Mouse (Mus musculus) left cerebral cortex, postnatal 14 days (tissue): Measurements from ENCODE around the gene Hist1h4c. TPM values are rescaled to one million over a fixed set of nuclear protein-coding genes. Genes with fewer than 3 reads are reported as not detected.

ENCODE experiments used
- DNase-seq, 2 experiments: peaks; one replicate each; pipeline ENCODE4 v3.0.0; 2021 to 2022; ENCODE audit warnings: low spot score in 2 of 2, mixed read lengths in 1 of 2
- intact Hi-C: fragments of 180-260 bp; cut with DNase I; formaldehyde crosslinking; loops from one replicate; pipeline ENCODE4 v1.15.1; 2025
- total RNA-seq, 2 experiments: library from RNA; stranded (reverse); gene quantifications; 2 replicates each; pipeline ENCODE4 v1.2.3; 2021

Gene Hist1h4c
- total RNA-seq, 2 experiments from 2014 or later, result 100 to 103 TPM

DNA sequence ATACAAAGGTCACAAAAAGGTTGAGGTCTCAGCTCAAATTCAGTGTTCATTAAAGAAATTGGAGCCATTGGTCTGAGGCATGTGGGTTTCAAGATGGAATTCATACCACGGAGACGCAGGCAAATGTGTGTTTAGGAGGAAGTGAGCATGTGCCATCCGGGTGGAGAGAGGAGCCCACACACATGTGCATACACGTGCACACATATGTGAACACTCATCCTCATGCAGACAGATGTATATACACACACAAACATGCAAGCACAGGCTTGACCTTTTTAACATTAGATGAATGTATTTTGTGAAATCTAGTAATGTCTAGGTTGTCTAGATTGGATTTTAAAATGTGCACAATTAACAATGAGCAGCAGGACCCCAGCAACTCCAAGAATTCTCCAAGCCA lies 4.0 kb upstream of the Hist1h4c start:
- DNase-seq, result no peak

DNA sequence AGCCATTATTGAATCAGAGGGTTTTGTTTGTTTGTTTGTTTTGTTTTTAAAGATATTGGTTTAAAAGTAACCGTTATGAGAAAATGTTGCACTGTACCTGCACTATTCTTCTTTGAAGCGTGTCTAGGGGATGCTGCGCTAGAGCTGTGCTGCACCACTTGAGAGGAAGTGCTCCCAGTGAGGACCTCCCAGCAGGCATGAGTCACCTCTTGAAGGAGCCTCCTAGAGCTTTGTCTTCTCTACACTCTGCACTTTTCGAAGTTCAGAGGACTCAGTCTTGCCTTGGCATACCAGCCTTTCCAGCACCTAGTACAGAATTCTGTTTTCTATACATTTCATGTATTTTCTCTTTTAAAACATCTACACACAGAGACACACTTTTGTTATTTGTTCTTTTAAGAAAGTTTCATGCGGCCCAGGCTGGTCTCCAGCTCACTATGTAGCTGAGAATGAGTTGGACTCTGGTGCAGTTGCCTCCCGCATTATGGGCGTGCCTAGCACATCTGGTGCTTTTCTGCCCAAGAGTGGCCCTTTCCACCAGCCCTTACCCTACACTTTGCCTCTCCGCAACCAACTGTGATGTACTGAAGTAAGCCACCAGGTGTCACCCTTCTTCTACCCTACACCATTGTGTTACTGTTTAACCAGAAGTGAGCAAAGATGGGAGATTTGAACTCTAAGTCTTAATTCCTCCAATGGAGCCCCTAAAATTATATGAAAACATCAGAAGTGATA lies 2.7 kb upstream of the Hist1h4c start:
- intact Hi-C loops, result loop anchor here (1.0 kb wide), 1 partner anchor 31 kb away; no protein-coding TSS in a partner anchor

More for the DNA sequence above, 4.0 kb upstream of the Hist1h4c start:
- intact Hi-C loops, result no loop called here

DNA sequence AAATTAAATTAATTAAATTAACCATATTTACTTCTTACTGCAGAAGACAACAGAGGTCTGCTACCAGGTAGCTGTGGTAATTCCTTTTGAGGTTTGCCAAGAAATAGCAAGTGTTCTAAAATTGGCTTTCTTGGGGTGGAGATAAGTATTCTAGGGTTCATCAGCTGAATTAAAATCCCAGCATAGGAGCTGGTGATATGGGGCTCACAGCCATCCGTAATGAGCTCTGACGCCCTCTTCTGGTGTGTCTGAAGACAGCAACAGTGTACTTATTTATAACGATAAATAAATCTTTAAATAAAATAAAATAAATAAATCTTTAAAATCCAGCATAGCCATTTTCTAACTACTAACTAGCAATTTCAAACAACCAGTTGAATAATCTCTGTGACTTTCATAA lies 1.5 kb upstream of the Hist1h4c start:
- intact Hi-C loops, result loop anchor here (5.0 kb wide), 2 partner anchors 77 to 117 kb away; partner anchors contain the start of genes Hist1h1e, Hist1h2be and Hist1h4d
- DNase-seq, result no peak

More for the DNA sequence above, 2.7 kb upstream of the Hist1h4c start:
- DNase-seq, result peak; percentile 83 to 85

DNA sequence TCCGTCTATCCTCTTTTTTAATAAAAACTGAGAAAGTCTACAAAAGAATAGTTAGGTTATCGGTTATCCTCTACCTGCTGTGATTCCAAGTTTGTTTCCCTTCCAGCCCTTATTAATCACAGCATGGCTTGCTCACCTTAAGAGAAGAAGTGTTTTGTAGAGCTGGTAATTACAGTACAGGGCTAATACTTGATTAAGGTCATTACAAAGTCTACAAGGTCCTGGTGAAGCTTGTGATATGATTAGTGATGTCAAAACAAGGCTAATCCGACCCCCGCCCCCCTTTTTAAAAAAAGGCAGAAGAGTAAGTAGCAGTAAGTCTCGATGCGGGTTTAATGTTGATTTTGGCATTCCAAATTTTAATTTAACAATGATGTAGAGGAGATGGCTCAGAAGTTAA lies 742 bp upstream of the Hist1h4c start:
- intact Hi-C loops, result loop anchor here (1.0 to 5.0 kb wide), 3 partner anchors 15 to 117 kb away; partner anchors contain the start of genes Hist1h1e, Hist1h2bc, Hist1h2be and Hist1h4d
- no peak for DNase-seq

DNA sequence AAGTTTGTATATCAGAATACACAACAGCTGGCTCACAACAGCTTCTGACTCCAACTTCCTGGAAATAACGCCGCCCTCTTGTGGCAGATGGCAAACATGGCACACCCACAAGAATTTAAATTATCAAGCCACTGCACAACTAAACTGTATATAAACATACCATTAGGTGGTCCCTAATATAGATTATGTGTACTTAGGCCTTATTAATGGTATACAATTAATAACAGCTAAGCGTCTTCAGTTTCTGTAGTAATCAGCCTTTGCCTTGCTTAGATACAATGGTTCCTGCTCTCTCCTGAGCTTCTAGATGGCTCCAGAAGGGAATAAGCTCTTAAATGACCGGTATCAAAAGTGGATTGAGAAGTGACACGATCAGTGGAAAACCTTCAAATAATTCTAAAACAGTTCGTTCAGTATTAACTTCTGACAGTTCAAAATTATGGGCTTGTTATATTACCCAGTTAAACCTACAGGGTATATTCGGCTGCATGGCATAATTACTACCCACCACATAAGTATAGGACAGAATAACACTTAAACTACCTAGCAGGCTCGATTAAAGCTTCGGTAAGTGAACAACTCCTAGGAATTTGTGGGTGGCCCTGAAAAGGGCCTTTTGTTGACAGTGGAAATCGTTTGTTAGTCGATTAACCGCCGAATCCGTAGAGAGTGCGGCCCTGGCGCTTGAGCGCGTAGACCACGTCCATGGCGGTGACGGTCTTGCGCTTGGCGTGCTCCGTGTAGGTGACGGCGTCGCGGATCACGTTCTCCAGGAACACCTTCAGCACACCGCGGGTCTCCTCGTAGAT lies 559 bp downstream of the Hist1h4c start:
- intact Hi-C loops, result loop anchor here (1.0 to 5.0 kb wide), 3 partner anchors 13 to 115 kb away; partner anchors contain the start of genes Hist1h1e, Hist1h2bc, Hist1h2be and Hist1h4d

DNA sequence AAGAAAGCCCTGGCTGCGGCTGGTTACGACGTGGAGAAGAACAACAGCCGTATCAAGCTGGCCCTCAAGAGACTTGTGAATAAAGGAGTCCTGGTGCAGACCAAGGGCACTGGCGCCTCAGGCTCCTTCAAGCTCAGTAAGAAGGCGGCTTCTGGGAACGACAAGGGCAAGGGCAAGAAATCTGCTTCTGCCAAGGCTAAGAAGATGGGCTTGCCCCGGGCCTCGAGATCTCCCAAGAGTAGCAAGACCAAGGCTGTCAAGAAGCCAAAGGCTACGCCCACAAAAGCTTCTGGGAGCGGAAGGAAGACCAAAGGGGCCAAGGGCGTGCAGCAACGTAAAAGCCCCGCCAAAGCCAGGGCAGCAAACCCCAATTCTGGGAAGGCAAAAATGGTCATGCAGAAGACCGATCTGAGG lies 2.2 kb downstream of the Hist1h4c start:
- DNase-seq, result no peak
- intact Hi-C loops, result loop anchor here (5.0 kb wide), 2 partner anchors 74 to 114 kb away; partner anchors contain the start of genes Hist1h1e, Hist1h2be and Hist1h4d

More for the DNA sequence above, 559 bp downstream of the Hist1h4c start:
- DNase-seq, result peak; percentile 42 to 77

DNA sequence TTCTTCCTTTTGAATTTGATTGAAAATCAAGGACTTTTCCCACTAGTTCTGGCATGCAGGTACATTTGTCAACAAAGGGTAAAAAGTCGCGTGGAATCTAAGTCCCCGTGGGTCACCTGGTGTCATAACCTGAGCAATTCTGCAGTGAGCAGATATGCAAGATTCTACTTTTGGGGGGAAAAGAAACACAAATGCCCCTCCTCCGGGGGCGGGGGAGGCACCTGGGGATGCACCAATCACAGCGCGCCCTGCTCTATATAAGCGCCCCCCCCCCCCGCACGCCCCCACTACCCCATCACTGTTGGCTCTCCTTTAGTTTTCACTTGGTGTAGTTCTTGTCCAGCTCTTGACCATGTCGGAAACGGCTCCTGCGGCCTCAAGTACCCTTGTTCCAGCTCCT lies 2.7 kb downstream of the Hist1h4c start, which contains the start of gene Hist1h1t:
TSS of gene Hist1h1t (plus strand) at position 301 of the 400 bp plus-strand sequence.
- DNase-seq, result no peak
- intact Hi-C loops, result loop anchor here (5.0 kb wide), 2 partner anchors 73 to 113 kb away; partner anchors contain the start of genes Hist1h1e, Hist1h2be and Hist1h4d

DNA sequence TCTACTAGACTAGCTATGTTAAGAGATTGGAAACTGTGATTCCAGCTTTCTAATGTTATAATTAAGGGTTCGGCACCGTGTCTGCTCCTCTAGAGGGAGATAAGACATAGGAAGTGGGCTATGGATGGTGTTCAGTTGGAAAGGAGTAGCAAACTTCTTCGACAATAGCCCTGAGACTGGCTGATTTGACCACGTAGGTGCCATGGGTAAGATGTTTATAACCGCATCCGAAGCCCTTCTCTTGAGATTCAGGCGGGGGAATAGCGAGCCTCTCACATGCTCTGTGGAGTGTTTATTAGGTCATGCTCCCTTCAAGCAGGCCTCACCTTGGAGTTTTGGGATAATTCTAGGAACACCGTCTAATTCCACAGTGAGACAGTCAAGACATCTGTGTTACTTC lies 3.3 kb downstream of the Hist1h4c start:
- no peak for DNase-seq
- intact Hi-C loops, result loop anchor here (5.0 kb wide), 2 partner anchors 73 to 113 kb away; partner anchors contain the start of genes Hist1h1e, Hist1h2be and Hist1h4d

DNA sequence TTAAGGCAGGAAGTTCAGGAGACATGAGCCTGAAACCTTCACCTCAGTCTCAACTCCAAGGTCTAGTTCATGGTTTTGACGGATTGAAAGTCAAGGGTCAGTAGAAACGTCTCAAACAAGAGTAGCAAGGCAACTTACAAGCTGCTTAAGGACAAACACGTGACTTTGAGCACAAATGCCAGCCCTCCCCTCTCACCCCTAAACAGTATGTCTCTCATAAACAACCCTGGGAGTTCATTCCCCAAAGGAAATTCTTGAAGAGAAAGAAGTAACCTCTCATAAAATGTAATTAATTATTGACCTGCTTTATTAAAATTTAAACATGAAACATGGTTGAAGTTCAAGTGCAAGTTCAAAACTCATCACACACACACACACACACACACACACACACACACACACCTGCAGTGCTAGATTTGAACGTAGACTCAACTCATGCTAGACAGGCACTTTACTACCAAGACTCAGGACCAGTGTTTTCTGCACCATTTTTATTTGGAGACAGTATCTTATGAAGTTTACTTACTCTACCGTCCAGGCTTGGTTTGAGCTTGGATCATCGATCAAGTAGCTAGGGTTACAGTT lies 4.3 kb downstream of the Hist1h4c start:
- intact Hi-C loops, result no loop called here
- DNase-seq, result no peak

DNA sequence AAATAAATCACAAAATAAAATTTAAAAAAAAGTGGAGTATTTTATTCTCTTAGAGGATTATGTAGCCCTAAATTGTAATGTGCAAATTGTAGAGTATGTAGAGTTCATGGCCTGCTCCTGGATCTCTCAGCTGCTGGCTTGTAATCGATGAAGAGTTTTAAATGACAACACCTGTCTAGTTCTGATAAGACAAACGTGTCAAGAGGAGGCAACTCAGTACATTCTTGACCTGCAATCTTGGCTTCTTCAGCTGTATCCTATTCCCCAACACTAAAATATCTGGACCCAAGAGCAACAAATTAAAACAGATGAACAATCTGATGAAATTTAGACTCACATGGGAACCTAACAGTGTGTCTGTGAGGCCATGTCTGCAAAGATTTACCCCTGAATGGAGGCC lies 8.8 kb downstream of the Hist1h4c start:
- no peak for DNase-seq
- intact Hi-C loops, result loop anchor here (10.0 kb wide), 1 partner anchor 1645 kb away; the partner anchor contains the start of genes Hist1h2ag, Hist1h2bj and Hist1h4i

DNA sequence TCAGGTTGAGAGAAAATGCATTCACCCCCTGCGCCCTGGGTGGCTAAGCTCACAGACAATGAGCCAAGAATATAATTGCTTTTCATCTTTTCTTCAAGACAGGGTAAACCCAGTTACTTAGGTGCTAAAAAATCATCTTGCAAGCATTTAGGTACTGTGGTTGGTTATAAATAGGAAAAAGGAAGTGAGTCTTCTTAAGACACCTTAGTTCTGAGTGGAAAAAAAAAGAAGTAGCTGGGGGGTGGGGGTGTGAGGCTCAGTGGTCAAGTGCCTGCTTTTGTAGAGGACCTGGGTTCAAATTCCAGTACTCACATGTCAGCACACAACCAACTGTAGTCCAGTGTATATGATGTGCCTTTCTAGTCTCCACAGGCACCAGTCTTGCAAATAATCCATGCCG lies 9.3 kb downstream of the Hist1h4c start:
- intact Hi-C loops, result loop anchor here (10.0 kb wide), 1 partner anchor 1644 kb away; the partner anchor contains the start of genes Hist1h2ag, Hist1h2bj and Hist1h4i
- no peak for DNase-seq

DNA sequence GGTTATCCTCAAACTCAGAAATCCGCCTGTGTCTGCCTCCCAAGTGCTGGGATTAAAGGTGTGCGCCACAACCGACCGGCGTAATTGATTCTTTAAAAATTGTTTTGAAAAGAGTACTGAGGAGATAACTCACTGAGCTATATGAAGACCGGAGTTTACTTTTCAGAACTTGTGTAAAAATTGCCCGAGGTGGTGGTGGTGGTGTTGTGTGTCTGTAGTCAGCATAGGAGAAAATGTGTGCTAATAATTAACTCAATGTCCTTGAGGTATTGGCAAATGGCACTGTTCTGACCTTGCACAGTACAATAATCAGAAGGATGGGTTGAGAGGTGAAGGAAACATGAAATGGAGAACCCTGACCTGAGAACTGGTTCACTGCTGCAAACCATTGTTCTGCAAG lies 10.3 kb downstream of the Hist1h4c start:
- intact Hi-C loops, result loop anchor here (10.0 kb wide), 1 partner anchor 1643 kb away; the partner anchor contains the start of genes Hist1h2ag, Hist1h2bj and Hist1h4i

DNA sequence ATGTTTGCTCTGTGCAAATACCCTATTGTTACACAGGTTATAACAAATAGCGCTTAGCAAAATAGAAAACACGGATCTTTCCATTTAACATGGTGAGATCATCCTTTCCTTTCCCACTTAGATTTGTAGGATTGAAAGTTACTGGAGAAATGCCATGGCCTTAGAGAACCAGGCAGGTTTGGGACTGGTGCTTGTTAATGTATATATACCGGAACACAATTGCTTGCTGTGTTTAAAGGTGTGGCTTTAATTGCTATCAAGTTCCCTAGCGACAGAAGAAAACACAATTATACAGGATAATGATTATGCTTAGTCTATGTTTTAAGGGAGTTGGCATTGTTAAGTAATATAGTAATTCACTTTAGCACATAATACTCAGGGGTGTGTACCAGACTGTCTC lies 11.1 kb downstream of the Hist1h4c start:
- DNase-seq, result no peak
- intact Hi-C loops, result loop anchor here (10.0 kb wide), 1 partner anchor 1642 kb away; the partner anchor contains the start of genes Hist1h2ag, Hist1h2bj and Hist1h4i

More for the DNA sequence above, 10.3 kb downstream of the Hist1h4c start:
- no peak for DNase-seq

DNA sequence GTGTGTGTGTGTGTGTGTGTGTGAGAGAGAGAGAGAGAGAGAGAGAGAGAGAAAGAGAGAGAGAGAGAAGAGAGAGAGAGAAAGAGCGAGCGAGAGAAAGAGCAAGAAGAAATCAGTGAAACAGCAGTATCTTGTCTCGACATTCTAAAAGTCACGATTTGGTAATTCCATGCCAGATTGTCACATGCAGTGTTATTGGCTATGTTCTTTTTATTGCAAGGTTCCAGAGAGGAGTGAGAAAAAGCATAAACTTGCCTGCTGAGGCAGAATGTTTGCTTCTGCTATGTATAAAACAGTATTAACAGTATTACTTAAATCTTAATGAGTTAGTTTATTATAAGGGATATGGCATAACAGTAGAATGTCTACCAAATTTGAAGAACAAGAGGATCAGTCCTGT lies 12.3 kb downstream of the Hist1h4c start:
- intact Hi-C loops, result loop anchor here (10.0 kb wide), 1 partner anchor 1641 kb away; the partner anchor contains the start of genes Hist1h2ag, Hist1h2bj and Hist1h4i
- peak in 1 of 2 experiments; percentile 69 for DNase-seq

DNA sequence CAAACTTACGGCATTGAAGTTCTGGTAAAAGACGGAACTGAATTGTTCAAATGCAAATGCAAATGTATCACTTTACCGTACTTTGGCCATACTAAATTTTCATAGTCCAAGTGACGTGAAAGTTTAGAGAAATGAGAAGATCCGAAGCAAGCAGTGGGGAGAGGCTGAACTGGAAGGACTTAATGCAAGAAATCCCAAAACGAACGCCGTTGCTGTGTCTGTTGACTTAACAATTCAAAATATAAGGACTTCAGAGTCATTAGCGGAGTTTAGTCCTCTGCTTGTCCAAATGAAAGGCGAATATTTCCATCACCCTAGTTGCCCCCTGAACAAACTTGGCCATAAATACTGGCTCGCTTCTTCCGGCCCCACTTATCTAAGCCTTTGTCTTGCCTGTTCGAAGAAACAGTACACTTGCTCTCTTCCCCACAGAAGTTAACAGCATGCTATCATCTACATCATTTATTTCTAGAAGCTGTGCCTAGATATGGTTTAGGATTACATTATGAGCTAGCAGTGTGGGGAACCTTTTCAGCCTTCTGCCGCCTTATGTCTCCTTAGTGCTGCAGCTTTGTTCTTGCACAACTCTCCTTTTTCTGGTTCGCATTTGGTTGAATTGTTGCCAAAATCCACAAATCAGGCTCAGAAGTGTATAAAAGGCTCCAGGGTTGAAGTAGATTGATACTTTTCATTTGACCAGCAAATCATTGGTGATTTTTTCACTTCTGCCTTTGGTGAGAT lies 13.0 kb downstream of the Hist1h4c start:
- DNase-seq, result no peak
- intact Hi-C loops, result loop anchor here (10.0 kb wide), 1 partner anchor 1640 kb away; the partner anchor contains the start of genes Hist1h2ag, Hist1h2bj and Hist1h4i

DNA sequence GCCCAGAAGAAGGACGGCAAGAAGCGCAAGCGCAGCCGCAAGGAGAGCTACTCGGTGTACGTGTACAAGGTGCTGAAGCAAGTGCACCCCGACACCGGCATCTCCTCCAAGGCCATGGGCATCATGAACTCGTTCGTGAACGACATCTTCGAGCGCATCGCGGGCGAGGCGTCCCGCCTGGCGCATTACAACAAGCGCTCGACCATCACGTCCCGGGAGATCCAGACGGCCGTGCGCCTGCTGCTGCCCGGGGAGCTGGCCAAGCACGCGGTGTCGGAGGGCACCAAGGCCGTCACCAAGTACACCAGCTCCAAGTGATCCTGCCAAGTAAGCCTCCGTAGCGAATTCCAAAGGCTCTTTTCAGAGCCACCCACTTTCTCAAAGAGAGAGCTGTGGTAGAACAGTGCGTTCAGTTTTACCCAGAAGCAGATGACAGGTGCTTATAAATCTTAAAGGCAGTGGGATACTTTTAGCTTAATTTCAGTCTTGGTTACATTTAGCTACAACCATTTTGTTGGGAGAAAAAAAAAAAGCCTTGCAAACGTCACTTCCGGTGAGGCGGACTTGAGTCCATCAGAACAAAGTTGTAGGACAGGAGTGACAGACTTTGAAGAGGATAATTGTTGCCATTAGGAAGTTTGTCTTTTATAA lies 13.8 kb downstream of the Hist1h4c start:
- intact Hi-C loops, result loop anchor here (1.0 to 10.0 kb wide), 2 partner anchors 14 to 1640 kb away; partner anchors contain the start of genes Hist1h2ag, Hist1h2bj, Hist1h4c and Hist1h4i
- DNase-seq, result peak; percentile 61 to 69

DNA sequence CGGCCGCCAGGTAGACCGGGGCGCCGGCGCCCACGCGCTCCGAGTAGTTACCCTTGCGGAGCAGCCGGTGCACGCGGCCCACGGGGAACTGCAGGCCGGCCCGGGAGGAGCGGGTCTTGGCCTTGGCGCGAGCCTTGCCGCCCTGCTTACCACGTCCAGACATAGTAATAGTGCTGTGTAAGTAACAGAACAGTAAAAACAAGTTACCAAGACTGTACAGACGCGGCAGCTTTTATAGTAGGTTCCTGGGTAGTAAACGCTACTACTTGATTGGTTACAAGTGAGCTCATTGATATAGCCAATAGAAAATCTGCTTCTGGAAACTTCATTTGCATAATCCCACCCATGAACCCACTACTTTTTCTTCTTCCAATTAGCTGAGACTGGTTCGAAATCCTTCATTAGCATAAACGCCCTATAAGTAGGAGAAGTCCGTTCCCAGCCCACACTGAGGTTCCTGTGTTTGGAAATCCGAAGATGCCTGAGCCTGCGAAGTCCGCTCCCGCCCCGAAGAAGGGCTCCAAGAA lies 14.4 kb downstream of the Hist1h4c start, which contains the start of the genes Hist1h2ac and Hist1h2bc:
TSS of gene Hist1h2ac (minus strand) at position 194 of the 527 bp plus-strand sequence.
TSS of gene Hist1h2bc (plus strand) at position 445 of the 527 bp plus-strand sequence.
- intact Hi-C loops, result loop anchor here (1.0 to 10.0 kb wide), 3 partner anchors 14 to 1639 kb away; partner anchors contain the start of genes Hist1h1e, Hist1h2ag, Hist1h2bj and Hist1h4c

More for the DNA sequence above, 14.4 kb downstream of the Hist1h4c start, which contains the start of the genes Hist1h2ac and Hist1h2bc:
- DNase-seq, result peak; percentile 92 to 98
